Mouse (Mus musculus) liver, adult (tissue): ENCODE data around the gene Hoxb9.

Source experiments
- GATA4 ChIP-seq: IDR thresholded peaks from 2 replicates; pipeline ENCODE4 v1.6.1; 2014; ENCODE audit warnings: mild to moderate bottlenecking, low read length; ENCODE audit not compliant: insufficient replicate concordance

The Hoxb9 gene

DNA sequence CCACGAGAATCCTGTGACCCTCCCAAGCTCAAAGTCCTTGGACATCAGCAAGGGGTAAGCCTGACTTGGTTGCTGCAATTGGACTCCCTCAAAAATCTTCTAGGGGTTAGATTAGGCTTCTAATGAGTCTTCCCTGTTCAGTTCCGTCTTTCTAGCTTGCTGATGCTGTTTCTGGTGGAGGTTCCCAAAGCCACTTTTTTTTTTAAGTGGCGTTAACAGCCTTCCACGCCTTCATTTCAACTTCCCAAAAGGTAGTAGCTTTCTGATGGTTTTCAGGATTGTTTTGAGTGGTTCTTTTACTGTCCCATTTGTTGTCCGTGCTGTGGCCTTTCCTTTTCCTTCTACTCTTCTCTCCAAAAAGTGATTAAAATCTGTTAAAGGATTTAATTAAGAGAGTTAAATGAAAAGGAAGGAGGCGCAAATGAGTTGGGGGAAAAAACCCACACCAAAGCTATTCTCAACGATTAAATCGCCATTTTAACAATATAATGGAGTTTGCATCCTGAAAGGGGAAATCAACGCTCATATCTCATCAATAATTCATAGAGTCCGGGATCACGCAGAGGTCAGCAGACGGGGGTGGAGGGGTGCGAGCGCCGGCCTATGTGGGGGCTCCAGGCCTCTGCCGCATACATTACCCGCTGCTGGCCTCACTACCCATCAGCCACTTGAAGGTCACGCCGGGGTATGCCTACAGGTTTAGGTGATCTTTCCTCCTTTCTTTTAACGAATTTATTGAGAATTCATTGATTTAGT lies 39.1 kb downstream of the Hoxb9 start:
- no peak for TF ChIP-seq GATA4

DNA sequence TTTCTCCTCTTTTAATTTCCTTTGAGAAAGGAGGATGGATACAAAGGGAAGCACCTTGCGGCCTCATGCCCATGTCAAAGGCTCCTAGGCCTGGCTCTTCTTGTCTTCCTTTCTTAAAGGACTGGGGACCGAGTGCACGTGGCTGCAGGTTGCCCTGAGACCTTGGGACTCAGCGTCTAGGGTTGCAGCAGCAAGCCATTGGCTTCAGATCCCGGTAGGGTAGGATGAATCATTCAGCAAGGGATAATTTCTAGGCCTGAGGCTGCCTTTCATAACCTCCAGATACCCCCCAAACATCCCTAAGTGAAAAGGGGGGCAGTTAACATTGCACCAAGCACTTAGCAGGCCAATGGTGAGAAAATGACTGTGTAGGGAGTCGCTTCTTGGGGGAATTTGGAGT lies 39.8 kb downstream of the Hoxb9 start:
- no peak for TF ChIP-seq GATA4

GRCm38 (mm10) chr11:96311520-96312417 lies 40.5 kb downstream of the Hoxb9 start:
- TF ChIP-seq GATA4 = no peak

- no peak for TF ChIP-seq GATA4
Observed at GRCm38 (mm10) chr11:96313134-96313533, 41.9 kb downstream of the Hoxb9 start.

DNA sequence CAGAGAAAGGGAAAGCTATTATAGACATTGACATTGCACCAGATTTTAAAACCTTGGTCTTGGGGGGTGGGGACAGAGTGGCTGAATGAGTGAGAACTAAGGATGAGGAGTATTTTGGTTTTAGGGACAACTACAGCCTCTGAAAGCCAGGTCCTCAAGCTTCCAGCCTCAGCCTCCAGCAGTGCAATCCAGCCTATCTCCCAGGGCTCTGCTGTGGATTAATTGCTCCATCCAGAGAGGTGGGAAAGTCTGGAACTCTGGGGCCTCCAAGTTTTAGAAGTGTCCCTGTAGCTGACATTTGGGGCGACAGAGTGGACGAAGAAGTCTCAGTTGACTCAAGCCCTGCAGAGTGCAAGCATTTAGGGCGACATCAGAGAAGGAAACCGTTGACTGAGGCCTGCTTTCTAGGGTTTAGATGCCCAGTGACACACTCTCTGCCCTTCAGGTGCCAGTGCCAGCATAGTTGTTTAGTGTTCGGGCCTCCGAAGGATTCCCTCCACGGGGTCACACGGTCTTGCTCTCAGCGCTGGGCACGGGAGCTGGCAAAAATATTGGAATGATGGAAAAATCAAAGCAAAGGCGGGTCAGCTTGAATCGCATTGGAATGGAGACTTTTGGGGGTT lies 42.7 kb downstream of the Hoxb9 start:
- TF ChIP-seq GATA4 = no peak

- no peak for TF ChIP-seq GATA4
Observed at GRCm38 (mm10) chr11:96314671-96315343, 43.5 kb downstream of the Hoxb9 start.

- no peak for TF ChIP-seq GATA4
Observed at GRCm38 (mm10) chr11:96315344-96315681, 44.1 kb downstream of the Hoxb9 start.

- no peak for TF ChIP-seq GATA4
Observed at GRCm38 (mm10) chr11:96316696-96317607, 45.7 kb downstream of the Hoxb9 start.

- TF ChIP-seq GATA4 = no peak
Observed at GRCm38 (mm10) chr11:96317608-96318367, 46.5 kb downstream of the Hoxb9 start, which contains the start of gene Hoxb4. TSS of gene Hoxb4 (plus strand) at chr11:96318267.

GRCm38 (mm10) chr11:96318368-96319070 lies 47.3 kb downstream of the Hoxb9 start:
- TF ChIP-seq GATA4 = no peak

DNA sequence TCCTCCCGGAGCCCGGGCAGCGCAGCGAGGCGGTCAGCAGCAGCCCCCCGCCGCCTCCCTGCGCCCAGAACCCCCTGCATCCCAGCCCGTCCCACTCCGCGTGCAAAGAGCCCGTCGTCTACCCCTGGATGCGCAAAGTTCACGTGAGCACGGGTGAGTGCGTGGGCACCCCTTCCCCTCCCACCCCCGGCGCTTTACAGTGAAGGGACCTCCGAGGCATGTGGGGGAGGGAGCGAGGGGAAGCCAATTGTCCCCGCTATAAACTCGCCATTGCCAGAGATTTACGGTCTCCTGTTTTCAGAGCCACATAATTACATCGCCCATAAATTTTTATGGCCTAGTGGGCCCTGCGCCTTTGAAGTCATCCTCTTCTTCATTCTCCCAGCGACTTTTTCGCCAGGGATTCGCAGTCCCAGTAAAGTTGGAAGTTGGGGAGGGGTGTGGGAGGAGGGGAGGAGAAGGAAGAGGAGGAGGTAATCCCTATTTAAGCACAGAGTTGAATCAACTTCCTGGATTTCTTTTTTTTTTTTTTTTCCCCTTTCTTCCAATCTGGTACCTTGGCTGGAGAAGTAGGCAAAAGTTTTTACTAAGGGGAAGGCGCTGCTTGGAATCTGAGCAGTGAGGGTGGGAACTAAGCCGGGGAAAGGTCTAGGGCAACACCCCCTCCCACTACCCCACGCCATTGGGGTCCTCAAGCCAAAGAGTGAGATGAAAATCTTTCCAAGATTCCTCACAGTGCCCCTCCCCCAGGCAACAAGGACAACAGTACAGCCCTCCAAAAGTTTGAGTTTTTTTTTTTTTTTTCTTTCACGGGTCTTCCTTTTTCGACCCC lies 48.0 kb downstream of the Hoxb9 start:
- no peak for TF ChIP-seq GATA4

GRCm38 (mm10) chr11:96319910-96320309 lies 48.7 kb downstream of the Hoxb9 start:
- TF ChIP-seq GATA4 = no peak
